Mouse (Mus musculus) kidney, adult 11 months (tissue): ENCODE results near the gene Stap2.

Experiments used
- DNase-seq: peaks from one replicate; pipeline ENCODE4 v3.0.0; 2022

Gene Stap2

DNA sequence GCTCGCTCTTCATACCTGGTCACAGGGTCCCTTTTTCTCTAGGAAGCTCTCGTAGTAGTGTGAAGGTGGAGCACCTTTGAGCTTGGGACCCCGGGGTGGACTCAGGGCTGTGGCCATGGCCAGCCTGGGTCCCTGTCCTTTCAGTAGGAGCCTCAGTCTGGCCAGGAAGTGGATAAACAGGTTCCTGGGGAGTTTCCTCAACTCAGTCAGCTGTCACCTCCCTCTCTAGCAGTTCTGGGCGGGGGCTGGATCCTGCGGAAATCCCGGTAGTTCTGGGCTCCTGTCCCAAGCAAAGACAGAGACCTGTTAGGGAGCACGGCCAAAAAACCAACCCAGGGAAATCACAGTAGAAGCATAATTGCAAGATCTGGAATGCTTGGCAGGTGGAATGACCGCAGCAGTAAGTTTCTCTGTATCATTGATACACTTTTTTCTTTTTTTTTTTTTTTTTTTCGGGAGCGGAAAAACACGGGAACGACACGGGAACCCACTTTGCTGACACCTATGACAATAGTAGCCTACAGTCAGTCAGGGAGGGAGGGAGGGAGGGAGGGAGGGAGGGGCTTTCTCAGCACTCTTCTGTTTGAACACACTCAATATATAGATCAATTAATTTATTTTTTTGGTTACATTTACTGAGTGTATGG lies at the start of gene Stap2, which contains the start of gene Mpnd:
Gene Stap2, minus strand, starts transcription at position 170 of the 647 bp plus-strand sequence.
Gene Mpnd, plus strand, starts transcription at position 297 of the 647 bp plus-strand sequence.
- peak; percentile 67 for DNase-seq

DNA sequence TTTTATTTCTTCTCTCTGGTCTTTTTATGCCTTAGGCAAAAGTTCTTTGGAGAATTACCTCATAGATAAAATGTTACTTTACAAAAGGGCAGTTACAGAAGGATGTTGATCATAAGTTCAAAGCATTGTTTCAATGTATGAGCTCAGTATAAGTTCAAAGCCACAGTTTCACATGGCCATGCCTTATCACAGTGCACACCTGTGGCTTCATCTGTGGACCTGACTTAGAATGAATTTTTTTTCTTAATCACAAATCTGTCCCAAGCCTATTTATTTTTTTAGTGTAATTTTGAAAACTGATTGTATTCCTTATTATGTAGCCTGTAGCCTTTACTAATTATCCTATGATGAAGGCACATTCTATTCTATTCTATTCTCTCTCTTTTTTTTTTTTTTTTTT lies 49.6 kb upstream of the Stap2 start:
- no peak for DNase-seq

DNA sequence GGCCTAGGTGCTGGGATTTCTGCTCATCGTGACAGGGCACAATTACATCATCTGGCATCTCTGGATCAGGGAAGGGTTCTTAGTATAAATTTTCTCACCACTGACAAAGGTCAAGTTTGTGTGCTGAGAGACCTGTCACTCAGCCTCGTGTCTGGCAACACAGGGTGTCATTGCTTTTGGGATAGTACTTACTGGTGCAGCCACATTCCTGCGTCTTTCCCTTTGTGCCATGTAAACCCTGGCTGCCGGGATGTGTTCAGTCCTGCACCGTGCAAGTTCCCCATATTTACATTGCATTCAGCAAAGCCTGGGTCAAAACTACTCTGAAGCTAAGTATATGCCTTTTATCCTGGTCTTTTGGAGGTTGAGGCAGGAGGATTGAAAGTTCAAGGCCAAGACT lies 46.0 kb upstream of the Stap2 start:
- no peak for DNase-seq

DNA sequence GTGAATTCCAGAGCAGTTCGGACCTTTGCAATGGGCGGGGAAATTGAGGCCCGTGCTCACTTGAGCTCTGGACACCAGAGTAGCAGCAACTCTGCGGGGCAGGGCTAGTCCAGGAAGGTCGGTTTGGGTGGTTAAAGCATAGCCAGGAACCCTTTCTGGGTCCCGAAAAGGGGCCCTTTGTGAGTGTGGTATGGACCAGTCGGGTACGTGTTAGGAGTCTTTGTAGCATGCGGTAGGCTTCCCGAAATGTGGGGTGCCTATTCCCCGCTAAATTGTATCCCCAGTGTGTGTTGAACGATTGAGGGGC lies 35.4 kb upstream of the Stap2 start:
- no peak for DNase-seq

DNA sequence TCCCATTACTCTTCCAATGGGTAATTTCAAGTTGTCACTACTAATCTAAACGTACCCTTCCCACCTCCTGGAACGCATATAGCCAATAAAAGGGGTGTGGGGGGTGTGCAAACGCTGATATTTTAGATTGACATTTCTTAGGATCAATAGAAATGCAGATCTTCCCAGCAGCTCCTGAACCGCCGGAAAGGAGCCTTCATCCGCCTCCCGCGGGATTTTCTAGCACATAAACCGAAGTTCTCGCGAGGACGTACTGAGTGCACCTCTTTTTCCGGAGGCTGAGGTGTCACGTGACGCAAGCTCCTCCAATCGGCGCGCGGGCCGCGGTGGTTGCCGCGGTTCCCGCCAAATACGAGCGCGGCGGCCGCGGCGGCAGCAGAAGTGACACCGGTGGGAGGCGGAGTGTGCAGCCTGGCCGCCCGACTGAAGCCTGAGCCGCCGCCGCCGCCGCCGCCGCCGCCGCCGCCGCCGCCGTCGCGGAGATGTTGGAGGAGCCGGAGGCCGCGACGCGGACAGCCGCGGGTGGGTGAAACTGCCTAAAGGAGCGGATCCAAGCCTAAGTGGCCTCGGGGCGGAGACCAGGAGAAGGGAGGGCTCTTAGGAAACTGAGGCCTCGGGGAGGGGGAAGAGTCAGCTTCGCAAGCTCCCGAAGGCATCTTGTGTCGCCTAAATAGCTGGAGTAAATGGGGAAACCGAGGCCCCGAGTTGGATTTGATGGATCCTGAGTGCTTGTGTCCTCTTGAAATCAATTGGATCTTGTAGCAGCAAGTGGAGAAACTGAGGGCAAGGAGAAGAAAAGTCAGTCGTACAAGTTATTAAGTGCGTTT lies 34.9 kb upstream of the Stap2 start, which contains the start of gene Chaf1a:
Gene Chaf1a, plus strand, starts transcription at position 410 of the 827 bp plus-strand sequence.
- DNase-seq: peak; percentile 98

DNA sequence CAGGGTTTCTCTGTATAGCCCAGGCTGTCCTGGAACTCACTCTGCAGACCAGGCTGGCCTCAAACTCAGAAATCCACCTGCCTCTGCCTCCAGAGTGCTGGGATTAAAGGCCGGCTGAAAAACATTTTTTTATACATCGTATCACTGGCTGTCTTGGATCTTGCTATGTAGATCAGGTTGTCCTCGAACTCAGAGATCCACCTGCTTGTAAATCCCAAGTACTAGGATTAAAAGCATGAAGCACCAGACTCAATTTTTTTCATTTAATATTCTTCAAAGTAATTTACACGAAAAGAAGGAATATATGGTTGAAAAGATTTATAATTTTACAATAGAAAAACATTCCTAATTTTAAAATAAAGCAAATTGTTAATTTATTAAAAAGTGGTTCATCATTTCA lies 34.0 kb upstream of the Stap2 start:
- no peak for DNase-seq

DNA sequence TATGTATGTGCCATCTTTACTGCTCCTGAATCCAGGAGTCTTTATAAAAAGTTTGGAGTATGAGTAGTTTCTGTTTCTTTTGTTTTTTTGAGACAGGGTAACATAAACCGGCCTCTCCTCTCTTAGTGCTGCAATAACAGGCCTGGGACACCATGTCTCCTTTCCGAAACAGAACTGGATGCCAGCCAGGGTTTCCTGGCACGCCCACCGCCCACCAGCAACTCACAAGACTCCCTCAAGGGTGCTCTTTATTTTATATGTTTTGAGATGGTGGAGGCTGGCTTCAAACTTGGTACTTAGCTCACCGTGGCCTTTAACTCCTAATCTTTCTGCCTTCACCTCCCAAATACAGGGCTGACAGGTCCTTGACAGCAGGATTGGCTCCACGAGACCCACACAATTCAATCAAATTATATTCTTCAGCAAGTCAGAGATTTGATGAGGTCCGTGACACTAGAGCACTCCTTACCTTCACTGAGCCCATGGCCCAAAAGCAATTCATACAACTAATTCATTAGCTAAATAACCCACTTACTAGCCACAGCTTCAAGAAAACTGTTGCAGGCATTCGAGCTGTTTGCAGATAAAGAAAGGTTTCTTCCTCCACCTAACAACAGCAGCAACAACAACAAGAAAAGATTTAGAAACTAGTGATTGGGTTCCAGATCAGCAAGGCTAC lies 33.3 kb upstream of the Stap2 start:
- DNase-seq: no peak

DNA sequence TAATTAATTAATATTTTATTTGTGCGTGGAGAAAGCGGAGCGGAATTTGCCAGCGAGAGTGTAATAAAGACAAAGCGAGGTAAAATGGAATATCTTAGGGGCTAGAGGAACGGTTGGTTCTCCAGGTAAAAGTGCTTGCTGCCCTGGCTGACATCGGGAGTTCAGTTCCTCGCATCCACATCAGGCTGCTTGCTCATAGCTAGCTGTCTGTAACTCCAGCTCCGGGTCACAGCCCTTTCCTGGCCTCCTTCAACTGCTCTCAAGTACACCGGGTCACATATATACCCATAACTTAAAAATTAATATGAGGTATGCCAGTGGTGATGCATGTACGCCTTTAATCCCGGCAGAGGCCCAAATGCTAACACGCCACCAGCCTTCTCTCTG lies 31.5 kb upstream of the Stap2 start:
- no peak for DNase-seq

DNA sequence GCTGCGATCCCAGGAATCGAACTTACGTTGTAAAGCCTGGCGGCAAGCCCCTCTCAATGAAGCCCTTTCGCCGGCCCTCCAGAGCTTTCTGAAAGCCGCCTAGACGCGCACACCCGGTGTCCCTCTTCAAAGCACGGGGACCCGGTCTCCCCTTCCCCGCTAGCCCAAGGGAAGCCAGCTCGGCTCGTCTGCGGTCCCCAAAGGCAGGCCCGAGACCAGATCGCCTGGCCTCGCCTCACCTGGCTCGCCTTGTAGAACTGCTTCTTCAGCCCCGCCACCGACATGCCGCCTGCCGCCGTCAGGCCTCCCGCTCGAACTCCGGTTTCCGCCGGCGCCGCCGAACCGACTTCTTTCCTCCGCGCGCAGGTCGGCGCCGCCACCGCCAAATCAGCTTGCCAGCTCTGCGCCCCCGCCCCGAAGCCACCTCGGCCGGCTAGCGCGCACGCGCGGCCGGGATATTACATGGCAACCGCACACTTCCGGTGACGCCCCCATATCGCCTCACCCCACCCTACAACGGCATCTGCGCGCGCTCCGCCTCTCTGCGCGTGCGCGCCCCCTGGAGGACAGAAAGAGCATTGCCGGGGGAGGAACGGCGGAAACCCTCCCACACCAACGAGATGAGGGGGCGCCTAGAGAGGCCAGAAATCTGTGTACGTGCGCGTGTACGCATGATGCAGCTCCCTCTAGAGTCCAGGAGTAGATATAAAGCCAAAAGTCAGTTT lies 31.0 kb upstream of the Stap2 start, which contains the start of gene Sh3gl1:
Gene Sh3gl1, minus strand, starts transcription at position 460 of the 725 bp plus-strand sequence.
- peak; percentile 99 for DNase-seq

DNA sequence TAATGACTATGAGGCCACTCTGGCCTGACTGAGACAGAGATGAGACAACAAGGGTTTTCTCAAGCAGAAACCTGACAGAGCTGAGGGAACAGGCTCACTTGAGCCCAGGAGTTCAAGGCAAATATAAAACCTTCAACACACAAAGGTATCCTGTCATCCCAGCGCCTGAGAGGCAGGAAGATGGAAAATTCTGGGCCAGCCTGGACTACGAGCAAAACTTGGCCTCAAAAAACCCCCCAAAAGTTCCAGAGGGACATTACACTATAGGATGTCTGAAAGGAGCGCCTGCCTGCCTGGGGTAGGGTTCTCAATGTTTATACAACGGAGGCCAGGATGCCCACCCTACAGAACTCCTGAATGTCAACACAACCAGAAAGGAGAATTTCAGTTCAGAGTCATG lies 29.8 kb upstream of the Stap2 start:
- DNase-seq: no peak

DNA sequence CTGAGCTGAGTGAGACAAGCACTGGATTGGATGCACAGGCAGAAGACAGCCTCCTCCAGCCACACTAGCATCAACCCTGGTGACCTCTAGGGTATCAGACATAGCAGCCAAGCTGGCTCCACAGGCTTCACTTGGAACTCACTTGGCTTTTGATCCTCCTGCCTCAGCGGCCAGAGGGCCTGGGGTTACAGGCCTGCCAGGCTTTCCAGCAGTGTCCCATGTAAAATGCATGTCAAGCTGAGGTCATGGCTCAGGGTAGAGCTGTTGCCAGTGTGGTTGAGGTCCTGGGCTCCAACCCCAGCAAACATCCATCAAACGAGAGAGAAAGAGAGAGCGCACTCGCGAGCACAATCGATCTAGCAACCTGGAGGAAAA lies 29.3 kb upstream of the Stap2 start:
- no peak for DNase-seq

DNA sequence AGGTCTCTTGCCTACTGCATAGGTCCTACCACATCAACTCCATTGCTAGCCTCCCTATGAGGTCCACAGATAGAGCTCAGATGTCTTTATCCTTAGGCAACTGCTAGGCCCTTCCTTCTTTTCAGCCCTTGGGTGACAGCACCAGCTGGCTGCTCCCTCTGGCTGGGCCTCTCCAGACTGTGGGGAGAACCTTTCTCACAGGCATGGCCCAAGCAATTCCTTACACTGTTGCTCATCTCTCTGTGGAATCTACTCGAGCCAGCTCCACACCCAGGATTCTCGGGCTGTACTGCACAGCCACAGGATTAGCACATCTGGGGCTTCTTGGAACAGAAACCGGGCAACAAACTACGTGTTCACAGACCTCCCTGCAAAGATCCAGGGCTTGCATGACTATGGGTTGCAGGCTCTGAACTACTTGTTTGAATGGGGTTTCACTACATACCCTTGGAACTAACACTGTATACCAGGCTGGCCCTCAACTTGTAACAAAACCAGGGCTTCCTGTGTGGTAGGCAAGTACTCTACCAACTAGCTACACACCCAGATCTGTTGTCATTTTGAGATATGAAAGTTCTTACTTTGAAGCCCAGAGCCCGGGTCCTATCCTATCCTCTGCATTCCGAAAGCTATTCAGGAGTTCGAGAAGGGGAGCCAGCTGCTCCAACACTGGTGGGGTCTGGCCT lies 28.8 kb upstream of the Stap2 start:
- DNase-seq: no peak

DNA sequence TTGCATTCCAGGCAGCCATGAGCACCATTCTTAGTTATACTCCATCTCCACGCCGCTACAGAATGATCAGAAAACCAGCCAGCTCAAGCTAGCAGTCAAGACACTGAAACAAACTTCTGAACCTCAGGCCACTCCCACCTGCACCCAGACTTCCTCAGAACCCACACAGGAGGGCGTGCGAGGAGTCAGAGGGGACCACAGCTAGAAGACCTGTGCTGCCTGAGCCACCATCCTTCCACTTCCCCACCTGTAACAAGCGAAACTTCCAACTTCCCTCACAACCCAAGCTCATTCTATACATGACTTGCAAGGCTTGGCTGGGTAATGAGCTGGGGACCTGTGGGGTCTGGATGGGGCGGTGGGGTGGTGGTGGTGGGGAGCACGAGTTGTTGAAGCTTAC lies 27.4 kb upstream of the Stap2 start:
- no peak for DNase-seq

DNA sequence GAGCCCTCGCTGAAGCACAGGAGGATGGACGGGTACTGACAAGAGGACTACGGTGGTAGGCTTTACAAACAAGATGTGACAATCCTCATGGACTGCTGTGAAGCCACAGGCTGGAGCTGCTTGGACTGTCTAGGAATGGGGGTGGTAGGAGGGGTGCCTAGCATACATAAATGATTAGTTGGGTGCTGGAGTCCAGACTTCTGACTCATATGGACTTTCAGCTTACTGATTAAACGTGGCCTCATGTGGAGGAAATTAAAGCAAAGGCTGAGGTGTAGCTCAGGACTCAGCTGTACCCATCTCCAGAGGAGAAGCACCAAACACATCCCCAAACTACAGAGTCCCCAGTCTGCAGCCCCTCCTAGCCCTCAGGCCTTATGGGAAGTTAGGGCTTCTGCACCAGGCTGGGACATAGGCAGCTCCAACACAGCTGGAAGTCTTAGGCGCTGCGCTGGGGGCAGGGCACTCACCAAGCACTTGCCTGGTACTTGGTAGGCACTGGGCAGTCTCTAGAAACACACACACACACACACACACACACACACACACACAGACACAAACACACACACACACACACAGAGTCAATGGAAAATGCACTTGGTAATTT lies 26.8 kb upstream of the Stap2 start:
- DNase-seq: peak; percentile 29

DNA sequence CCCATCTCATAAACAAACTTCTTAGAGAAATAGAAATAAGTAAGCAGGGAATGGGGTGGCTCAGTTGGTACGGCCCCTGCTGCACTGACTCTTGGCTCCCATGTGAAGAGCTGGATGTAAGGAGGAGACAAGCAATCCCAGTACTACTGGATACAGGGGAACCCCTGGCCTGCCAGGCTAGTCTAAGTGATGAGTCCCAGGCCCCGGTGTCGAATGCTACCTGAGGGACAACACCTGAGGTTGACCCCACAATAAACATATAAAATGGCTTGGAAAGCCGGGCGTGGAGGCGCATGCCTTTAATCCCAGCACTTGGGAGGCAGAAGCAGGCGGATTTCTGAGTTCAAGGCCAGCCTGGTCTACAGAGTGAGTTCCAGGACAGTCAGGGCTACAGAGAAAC lies 26.0 kb upstream of the Stap2 start:
- DNase-seq: no peak

DNA sequence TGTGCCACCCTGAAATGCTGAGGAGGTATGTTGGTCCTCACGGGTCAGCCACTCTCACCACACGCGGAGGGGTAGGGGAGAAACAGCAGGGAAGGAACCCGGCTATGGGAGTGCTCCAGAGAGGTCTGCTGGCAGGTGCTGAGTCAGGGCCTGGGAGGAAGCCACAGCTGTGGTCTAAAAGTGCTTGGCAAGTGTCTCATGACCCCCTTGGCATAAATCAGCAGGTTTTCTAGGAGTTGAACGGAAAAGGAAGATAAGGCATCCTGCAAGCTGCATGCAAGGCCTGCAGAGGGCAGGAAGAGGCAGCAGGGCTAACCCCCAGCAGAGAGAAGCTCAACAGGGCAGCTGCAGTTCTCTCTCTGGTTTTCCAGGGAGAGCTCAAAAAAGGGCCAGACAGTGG lies 25.5 kb upstream of the Stap2 start:
- peak; percentile 81 for DNase-seq

DNA sequence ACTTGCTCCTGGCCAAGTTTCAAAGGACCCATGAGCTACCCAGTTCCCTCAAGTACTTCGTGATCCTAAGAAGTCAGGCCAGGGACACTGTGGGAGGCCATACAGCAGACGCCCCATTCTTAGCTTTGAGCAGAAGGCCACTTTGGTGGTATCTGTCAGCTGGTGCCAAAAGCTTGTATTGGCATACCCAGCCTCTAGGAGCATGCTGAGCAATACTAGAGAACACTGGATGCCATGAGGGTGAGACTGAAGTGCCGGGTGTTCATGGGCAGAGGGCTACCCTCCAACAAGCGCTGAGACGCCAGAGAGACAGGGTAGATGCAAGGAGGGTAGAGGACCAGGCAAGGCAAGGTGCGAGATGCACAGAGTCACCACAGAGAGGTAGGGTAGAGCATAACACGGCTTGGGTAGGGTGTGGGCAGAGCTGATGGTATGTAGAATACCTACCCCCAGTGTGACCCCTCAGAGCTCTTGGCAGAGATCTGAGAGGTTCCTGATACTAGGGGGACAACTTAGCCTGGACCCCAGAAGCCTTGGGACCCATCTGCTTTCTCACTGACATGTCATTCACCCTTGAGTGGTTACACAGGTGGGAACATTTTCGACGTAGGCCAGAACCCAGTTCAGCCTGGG lies 25.0 kb upstream of the Stap2 start:
- DNase-seq: no peak

DNA sequence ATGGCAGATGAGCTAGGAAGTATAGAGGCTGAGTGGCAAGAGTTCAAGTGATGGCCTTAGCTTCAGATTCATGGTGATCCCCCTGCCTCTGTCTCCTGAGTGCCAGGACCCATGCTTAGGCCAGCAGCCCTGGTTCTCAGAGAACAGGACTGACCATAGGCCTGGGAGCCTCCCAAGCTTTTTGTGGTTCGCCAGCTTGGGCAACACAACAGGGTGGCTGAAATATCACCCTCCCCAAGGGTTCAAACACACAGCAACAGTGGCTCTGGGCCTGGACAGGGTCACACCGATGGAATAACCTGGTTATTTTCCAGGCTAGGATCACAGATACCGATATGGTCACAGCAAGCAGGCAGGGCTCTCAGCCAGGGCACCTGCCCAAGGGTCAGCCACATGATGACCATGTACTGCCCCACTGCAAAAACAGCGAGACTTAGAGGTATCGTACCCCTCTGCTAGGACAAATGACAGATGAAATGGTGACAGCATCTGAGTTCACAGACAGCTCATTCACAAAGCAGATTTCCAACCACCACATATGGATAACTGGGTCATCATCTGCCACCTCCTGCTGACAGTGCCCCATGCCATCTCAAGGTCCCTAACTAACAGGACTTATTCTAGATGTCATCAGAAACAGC lies 22.5 kb upstream of the Stap2 start:
- DNase-seq: no peak

DNA sequence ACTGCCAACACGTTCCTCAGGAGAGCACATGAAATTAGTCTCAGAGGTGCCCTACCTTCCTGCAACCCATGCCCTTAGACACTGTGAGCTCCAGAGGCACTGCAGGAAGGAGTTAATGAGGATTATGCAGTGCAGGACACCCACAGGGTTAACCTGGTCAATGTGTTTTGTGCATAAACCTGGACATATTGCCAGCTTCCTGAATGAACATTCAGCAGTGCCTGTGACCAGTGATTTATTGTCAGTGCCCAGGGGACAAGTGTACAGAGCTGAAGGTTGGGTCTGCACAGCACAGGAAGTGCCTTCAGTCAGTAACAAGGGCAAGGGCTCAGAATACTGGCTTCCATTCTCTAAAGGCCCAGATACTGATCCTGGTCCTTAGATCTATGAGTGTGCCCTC lies 21.5 kb upstream of the Stap2 start:
- DNase-seq: no peak

DNA sequence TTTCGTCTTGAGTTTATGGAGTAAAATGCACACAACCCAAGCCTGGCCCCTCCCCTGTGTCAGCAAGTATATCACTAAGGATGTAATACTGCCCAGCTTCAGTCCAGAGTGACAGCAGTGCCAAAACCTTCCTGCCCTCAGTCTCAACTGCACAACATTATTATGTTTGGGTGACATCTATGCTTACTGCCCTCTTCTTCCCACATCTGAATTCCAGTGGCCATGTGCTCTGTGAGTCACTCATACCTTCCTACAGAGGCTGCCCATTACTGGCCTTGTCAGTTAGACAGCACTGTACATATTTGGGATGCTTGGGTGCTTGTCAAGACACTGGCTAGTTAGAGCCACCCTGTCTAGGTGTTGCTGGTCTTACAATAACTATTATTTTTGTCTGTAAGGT lies 20.9 kb upstream of the Stap2 start:
- no peak for DNase-seq

DNA sequence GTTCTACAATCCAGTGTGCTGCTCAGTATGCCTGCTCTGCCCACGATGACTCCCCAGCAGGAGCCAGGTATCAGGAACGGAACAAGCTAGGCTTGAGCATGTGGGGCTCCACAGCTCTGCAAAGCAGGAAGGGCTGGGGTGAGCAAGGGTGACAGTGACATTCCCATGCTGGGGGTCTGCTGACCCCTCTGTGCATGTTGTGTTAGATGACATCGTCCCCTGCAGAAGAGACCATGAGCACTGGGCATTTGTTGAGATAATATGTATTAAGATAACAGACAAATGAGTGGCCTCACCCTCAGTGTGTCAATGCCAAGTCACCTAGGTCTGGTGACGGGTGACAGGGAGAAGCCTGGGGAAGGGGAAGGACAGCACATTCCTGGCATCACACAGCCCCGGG lies 19.5 kb upstream of the Stap2 start:
- no peak for DNase-seq
